Mouse (Mus musculus) heart, postnatal 25 days (tissue): Measurements from ENCODE around the gene Slc30a10. TPM values are rescaled to one million over a fixed set of nuclear protein-coding genes. Genes with fewer than 3 reads are reported as not detected.

Source experiments
- DNase-seq: peaks from one replicate; pipeline ENCODE4 v3.0.0; 2022; ENCODE audit warnings: low spot score
- intact Hi-C: fragments of 180-260 bp; cut with DNase I; formaldehyde crosslinking; loops from one replicate; pipeline ENCODE4 v1.15.1; 2025
- total RNA-seq, 2 experiments: library from RNA; stranded (reverse); gene quantifications; 2 replicates each; pipeline ENCODE4 v1.2.3; 2021

The Slc30a10 gene
- total RNA-seq, 2 experiments from 2014 or later = not detected

DNA sequence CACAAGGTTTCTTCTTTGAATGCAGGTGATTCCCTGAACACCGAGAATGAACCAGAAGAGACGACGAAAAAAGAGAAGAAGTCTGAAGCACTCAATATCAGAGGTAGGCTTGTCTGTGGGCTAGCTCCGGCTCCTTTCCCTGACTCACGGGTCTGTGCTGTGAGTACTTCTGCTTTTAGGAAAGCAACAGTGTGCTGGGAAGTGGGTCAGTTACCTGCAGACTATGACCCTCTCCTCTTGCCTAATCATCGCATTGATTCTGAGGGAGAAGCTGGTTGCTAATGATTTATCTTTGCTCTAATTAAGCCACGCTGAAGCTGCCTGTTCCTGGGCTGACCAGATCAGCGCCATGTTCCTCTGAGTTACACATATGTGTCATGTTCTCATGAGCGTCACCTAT is 1.7 kb downstream of the Slc30a10 start:
- intact Hi-C loops = no loop called here

DNA sequence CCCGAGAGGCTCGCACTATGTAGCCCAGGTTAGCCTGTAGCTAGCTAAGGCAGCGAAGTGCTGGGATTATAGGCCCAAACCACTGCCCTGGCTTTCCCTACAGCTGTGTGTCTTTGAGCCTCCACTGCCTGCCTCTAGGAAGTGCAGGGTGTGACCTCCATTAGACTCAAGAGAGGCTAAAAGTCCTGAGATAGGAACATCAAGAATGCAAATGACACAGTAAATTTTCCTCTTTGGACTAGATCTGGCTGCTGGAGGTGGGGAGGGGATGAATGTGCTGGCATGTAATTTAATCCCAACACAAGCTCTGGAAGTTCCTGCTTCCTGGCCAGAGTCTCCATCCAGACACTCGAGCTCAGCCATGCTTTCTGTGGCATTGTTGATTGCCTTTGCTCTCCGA is 5.4 kb downstream of the Slc30a10 start:
- DNase-seq = no peak
- intact Hi-C loops = no loop called here

More for the DNA sequence above, 1.7 kb downstream of the Slc30a10 start:
- no peak for DNase-seq

DNA sequence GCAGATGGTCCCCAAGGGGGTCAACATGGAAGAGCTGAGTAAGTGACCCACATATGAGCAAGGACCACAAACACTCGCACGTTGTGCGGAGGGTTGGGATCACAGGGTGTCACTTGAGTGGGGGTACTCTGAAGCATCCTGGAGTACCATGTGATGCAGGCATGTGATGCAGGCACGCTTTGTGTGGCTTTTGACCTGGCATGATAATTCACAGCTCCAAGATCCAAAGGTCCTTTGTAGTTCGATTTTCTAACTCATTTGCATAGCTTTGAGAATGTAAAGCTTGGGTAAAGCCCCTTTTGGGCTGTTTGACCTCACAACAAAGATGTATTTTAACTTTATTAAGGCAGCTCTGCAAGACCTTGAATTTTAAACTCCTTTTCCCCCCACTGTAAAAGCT is 8.2 kb downstream of the Slc30a10 start:
- intact Hi-C loops = no loop called here

DNA sequence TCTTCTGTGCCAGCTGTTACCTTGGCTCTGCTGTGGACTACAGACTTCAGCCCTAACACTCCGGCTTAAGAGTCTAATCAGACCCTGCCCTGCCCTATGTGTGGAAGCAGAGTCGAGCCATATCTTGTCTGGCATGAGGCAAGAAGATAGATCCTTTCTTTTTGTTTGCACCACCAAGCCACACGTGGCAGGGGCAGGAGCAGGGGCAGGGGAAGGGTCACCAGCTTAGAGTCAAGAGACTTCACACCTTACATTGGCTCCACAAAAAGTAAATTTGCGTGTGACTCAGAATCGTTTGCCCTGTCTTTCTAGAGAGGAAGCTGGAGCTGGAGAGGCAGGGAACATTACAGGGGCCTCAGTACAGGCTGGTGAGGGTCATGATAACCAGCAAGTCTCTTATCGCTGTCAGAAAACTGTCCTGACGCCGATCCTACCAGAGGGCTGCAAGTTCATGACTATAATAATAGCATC is 14.9 kb downstream of the Slc30a10 start:
- intact Hi-C loops = no loop called here
- DNase-seq = no peak

More for the DNA sequence above, 8.2 kb downstream of the Slc30a10 start:
- DNase-seq = no peak

DNA sequence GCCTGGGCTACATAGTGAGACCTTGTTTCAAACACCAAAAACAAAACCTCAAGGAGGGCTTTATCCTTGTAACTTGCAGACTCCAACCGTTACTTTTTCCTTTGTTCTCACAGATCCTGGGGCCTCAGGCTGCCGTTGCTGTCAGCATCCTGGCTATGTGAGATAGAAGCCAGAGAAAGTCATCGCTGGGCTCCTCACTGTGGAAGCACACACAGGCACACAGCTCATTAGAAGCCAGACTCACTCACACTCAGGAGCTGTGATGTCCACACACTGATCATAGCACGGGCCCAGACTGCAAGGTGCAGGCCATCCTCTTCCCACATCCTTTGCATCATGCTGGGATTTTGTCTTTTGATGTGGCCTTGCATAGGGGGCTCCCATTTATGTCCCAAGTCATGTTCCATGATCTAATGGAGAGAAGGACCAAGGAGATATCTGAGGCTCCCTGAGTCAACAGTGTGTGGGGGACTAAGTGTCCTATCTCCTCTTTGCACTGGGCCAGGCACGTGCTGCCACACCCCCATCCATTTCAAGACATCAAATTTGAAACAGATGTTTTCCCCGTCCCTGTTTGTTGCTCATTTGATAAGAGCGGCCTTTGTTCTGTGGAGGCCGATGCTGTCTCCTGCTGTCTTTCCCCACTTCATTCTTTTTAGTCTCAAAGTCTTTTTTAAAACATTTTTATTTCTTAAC is 17.5 kb downstream of the Slc30a10 start:
- intact Hi-C loops = no loop called here
- DNase-seq = no peak

DNA sequence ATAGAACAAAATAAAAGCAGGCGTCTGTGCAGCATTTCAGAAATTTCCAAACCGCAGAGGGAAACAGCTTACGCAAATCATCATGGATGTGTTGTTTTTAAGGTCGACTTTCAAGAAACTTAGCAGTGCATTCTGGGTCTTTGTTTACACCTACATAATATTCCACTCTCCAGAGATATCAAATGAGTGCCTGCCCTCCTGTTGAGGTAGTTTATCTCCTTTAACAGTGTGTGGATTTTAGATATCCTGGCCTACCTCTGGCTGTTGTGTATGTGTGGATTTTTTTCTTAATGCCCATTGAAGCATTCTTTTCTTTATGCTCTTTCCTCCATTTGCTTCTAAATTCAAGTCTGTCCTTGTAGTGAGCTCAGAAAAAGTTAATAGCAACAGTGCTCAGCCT is 18.1 kb downstream of the Slc30a10 start:
- intact Hi-C loops = no loop called here
- no peak for DNase-seq

DNA sequence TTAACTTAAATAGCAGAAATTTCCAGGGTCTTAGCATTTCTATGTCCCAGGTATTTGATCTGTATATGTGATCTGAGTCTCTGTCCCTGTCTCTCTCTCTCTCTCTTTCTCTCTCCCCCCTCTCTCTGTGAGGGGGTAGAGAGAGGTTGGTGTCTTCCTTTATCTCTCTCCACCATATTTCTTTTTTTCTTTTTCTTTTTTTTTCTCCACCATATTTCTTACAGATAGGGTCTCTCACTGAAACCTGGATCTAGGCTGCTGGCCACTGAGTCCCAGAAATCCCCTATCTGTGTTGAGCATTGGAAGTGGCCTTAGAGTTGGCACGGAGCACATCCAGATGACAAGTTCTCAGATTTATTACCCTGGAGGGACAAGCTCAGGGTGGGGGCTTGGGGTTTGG is 18.8 kb downstream of the Slc30a10 start:
- DNase-seq = no peak
- intact Hi-C loops = no loop called here

DNA sequence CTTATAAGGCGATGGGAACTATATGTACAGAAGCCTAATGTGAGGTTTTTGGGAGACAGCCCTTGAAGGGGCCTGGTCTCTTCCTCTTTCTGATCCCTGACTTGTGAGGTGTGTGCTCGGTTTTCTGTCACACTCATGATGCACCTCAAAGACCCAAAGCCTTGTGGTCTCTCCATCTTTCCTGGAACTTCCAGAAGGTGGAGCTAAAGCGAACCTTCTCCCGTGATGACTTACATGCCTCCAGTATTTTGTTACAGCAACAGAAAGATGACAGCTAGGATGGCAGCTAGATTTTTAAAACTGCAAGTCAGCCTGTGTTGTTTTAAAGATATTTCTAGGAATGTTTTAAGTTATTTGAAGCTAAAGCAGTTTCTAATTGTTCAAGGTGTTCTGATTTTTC is 25.2 kb downstream of the Slc30a10 start:
- DNase-seq = no peak
- intact Hi-C loops = no loop called here

DNA sequence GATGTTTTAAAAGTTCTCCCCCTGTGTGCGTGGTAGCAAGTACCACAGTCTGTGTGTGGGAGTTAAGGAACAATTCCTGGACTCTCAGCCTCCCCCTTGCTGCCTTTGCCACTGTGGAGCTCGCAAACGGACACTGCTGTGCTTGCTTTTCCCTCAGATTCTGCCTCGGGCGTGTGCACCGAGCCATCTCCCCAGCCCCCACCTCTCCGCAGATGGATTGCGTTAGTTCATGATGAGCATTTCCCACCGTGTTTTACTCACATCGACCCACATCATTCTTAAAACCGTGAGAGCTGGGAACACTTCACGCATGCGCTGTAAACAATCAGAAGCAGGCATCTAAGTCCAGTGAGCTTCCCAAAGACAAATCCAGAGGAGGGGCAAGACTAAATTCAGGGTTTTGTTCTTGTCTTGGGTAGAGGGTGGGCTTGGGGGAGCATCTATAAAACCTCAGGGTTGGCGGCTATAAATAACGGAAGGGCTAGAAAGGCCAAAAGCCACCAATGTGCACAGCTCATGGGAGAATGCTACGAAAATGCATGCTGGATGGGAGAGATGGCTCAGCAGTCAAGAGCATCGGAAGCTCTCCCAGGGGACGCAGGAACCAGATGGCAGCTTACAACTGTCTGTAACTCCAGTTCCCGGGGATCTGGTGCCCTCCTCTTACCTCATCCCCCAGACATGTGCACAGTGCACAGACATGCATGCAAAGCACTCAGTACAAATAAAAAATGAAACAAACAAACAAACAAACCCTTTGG is 27.5 kb downstream of the Slc30a10 start:
- no peak for DNase-seq
- intact Hi-C loops = no loop called here

DNA sequence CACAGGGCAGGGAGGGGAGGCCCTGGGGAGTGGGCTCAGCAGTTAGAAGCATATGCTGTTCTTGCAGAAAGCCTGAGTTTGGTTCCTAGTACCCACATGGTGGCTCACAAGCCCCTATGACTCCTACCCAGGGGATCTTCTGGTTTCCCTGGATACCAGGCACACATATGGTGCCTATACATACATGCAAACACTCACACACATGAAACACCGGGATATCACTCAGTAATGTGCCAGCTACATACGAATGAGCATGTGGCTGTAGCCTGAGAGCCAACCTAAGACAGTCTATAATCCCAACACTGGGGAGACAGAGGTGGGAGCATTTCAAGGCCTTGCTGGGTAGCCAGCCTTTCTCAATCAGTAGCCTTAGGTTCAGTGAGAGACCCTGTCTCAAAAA is 28.1 kb downstream of the Slc30a10 start:
- no peak for DNase-seq
- intact Hi-C loops = no loop called here

DNA sequence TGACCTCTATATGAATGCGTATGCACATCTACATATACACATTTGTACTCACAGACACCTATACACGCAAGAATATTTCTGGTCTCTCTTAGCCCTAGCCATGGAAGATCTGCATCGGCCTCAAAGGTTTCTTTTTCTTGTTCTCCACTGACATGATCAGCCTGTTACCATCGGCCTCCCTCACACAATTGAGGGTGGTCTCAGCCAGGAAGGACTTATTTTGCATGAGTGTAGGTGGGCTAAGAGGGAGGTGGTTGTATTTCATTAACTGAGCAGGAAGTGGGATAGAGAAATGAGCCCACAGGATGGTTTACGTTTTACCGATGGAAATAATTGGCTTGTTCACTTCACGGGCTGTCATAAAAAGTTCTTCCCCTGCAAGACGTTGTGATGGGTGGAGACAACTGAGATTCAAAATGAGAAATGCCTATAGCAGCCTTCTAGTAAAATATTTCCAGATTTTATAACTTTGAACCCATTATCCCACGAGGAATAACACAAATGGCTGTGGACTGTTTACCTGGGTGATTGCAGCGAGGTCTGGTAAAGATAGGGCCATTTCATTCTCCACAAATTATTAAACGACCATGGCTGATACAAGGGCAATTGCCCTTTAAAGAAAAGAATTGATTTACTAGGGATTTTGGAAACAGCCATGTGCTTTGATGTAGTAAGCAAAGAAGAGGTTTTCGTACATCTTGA is 28.9 kb downstream of the Slc30a10 start:
- intact Hi-C loops = no loop called here
- DNase-seq = no peak

DNA sequence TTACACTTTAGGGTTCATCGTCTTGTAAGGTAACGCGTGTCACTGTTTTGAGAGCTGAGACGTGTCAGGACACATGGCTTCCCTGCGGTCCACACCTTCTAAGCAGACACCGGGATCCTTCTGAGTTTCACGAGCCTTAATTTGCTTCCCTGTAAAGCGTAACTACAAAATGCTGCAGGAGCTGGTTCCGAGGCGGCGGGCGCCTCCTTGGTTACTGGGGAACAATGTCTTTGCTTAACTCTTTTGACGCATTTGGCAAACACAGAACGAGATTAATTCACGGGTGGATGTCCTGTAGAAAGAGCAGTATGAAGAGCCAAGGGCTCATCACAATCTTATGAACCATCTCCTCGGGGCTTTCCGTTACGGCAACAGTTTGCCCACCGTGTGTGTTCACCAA is 29.6 kb downstream of the Slc30a10 start:
- DNase-seq = no peak
- intact Hi-C loops = no loop called here

DNA sequence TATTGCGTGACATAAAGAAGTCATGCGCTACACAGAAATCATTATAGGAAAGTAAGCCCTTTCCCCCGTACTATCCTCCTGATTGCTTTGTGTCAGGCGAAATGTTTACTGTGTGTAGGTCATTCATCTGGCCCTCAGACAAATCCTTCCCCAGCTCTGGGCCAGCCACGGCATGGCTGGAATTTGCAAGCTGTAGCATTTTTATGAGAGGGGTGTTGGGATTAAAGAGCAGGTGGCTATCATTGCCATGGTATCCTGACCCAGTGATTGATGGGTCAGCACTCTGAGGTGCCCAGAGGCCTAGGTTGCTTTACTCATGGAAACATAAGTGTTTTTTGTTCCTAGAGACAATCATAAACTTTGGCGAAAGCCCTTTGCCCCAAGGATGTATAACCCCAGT is 35.2 kb downstream of the Slc30a10 start:
- no peak for DNase-seq
- intact Hi-C loops = no loop called here

DNA sequence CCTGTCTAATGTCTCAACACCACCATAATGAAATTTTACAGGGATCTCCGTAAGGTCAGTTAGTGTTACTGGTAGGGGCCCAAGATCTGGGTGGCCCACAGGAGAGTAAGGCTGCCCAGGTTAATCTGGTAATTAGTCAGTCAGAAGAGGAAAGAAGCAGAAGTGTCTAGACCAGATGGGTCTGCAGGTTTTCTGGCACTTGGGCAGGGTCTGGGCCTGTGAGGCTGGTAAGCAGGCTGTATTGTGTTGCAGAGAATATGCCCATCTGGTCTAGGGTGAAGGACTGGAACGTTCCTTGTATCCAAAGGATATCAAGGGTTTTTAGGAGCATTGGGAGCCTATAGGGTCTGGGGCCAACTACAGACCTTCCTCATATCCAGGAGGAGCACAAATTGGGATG is 36.0 kb downstream of the Slc30a10 start:
- intact Hi-C loops = no loop called here
- no peak for DNase-seq

DNA sequence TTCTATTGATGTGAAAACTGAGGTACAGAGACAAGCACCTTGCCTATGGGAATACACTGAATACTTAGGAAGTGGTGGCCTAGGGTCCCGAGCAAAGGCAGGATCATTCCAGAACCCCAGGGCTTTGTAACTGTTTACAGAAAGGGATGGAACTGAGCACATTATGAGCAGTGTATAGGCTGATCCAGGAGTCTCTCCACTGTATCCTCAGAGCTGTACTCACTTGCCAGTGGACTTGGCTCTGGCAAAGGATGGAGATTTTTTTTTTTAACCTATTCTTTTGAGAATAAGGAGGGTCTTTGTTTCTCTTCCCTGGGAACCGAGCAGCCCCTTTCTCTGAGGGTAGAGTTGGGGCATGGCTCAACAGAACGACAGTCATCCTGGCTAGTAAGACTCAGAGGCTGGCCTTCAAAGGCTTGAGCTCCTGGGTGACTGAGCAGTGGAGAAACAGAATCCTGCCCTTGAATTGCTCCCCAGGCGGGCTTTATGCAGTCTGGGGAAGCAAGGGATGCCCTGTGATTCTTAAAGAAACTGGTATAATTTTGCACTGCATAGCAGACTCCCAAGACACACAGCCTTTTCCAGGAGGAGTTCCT is 38.9 kb downstream of the Slc30a10 start:
- no peak for DNase-seq
- intact Hi-C loops = no loop called here

DNA sequence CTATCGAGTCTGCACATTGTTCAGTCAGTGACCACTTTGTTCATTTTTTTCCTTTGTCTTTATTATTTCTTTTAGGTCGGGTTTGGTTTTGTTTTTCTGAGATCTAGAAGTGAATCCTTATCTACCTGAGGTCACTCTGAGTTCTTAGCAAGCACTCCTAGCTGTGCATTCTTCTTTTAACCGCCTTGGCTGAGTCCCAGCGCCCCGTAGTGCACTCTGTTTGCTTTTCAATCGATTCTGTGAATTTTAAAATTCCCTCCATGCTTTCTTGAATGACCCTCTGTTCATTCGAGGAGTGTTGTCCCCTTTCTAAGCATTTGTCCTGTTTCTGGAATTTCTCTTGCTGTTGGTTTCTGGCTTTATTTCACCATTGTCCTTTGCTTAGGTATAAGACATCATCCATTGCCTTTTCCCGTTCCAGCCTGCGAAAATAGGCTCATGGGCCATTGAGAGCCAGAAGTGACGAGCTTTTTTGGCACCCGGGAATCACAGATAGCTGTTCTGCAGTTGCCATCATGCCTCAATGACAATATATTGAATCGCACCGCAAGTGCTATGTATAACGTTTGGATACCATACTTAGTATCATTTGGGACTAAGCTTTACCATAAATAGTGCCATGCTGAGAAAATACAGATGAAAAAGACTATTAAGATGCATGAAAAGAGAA is 42.3 kb downstream of the Slc30a10 start:
- intact Hi-C loops = no loop called here
- DNase-seq = no peak

DNA sequence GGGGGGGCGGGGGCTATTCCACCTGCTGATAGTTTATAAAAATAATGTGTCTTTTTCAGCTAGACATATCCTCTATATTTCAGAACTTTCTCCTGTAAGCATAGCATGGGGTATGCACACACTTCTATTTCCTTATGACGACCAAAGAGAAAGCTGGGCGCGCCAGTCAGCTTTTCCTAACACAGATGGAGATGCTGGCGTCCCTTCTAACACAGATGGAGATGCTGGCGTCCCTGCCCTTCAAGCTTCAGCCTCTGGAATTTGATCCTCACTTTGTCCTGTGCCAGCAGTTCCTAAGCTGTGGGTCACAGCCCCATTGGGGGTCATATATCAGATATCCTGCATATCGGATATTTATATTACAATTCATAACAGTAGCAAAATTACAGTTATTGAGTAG is 46.0 kb downstream of the Slc30a10 start:
- no peak for DNase-seq
- intact Hi-C loops = loop anchor here (5.0 kb wide), 1 partner anchor 68 kb away; no protein-coding TSS in a partner anchor

DNA sequence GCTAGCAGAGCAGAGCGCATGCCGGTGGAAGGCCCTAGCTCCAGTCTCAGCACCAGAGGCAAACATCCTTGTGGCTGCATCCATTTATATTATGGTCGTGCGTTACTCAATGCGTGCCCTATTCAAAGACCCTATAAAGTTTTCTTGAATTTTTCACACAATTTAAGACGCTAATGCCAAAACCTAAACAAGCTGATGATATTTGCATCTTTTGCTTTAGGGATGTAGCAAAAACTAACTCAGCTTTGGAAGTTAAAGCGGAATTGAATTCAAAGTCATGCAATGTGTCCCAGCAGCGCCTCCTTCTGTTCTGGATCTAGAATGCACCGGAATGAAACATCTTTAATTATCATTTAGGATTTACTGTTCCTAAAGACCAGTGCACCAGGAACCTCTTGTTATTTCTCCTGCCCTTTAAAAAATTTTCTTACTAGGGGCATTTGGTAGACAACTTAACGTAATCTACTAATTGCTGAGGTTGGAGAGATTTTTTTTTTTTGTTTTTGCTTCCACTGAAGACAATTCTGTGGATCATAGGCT is 47.2 kb downstream of the Slc30a10 start:
- no peak for DNase-seq
- intact Hi-C loops = loop anchor here (5.0 kb wide), 1 partner anchor 70 kb away; no protein-coding TSS in a partner anchor

DNA sequence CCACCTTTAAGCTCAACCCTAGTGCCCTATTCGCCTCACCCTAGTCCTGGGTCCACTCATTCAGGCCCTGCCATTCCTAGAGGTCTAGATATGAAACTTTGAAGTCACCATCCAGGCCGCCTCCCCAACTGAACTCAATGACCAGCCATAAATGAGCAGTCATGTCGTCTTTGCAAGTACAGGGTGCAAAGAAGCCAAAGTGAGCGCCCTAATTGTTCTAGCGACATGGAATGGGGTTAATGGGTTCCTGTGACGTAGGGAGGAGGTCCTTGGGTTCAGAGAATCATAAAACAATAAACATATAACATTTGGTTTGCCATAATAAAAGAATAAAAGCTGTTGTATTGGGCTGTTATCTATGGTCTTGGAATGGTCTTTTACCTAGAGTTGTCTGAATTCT is 47.9 kb downstream of the Slc30a10 start:
- intact Hi-C loops = loop anchor here (5.0 kb wide), 1 partner anchor 70 kb away; no protein-coding TSS in a partner anchor
- DNase-seq = no peak

DNA sequence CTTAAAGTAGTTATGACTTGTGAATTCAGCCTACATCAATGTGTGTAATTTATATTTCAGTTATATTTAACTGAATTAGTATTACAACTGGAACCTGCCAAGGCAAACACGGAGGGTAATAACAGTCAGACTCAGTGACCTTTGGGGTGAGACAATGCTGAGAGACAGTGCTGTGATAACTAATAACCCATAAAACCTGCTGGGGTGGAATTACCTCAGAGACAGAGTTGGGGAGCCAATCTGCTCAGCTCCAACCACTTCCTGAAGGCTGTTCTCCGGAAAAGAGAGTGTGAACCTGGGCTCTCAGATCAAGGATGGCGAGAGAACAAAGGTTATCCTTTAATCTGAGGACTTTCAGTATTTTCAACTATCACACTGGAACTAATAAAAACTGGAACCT is 54.4 kb downstream of the Slc30a10 start:
- intact Hi-C loops = no loop called here
- no peak for DNase-seq
